Mouse (Mus musculus): ENCODE measurements around the gene Hectd4. TPM values are rescaled to one million over a fixed set of nuclear protein-coding genes. Genes with fewer than 3 reads are reported as not detected.

The Hectd4 gene
- polyA plus RNA-seq, 1 experiment from 2014 or later, result 5.9 TPM

- Histone ChIP-seq H3K36me3 (ENCODE audit: inconsistent target) (peaks cover 22% of the 10 kb centered on the region; the same call in 1 of the 2 replicates), H3K27ac (no peak overlapping the region), H3K4me3 (ENCODE audit: inconsistent target) (no peak overlapping the region), H3K79me2 (ENCODE audit: inconsistent target) (no peaks in the 10 kb centered on the region)
- WGBS (ENCODE audit: missing documents), result 94% methylated on average over 3 of the region's 3 CpGs
These were observed 41.8 kb downstream of the Hectd4 start for GRCm38 (mm10) chr5:121261806-121262205.

GRCm38 (mm10) chr5:121262415-121262814 is 42.4 kb downstream of the Hectd4 start:
- Histone ChIP-seq H3K79me2 (ENCODE audit: inconsistent target) (no peaks in the 10 kb centered on the region), H3K4me3 (ENCODE audit: inconsistent target) (no peak overlapping the region)
- 95% methylated on average over 8 of the region's 8 CpGs for WGBS (ENCODE audit: missing documents)

GRCm38 (mm10) chr5:121264593-121264992 is 44.6 kb downstream of the Hectd4 start:
- Histone ChIP-seq H3K27ac (no peak overlapping the region), H3K4me3 (ENCODE audit: inconsistent target) (no peak overlapping the region), H3K79me2 (ENCODE audit: inconsistent target) (no peaks in the 10 kb centered on the region), H3K36me3 (ENCODE audit: inconsistent target) (peaks cover 22% of the 10 kb centered on the region; the same call in 1 of the 2 replicates)
- WGBS (ENCODE audit: missing documents), result 69% methylated on average over 2 of the region's 2 CpGs

More at GRCm38 (mm10) chr5:121262415-121262814, 42.4 kb downstream of the Hectd4 start:
- H3K36me3 ChIP-seq (ENCODE audit: inconsistent target), result peaks cover 22% of the 10 kb centered on the region; the same call in 1 of the 2 replicates
- no peak overlapping the region for H3K27ac ChIP-seq

GRCm38 (mm10) chr5:121266741-121267382 is 46.8 kb downstream of the Hectd4 start:
- 97% methylated on average over 7 of the region's 7 CpGs for WGBS (ENCODE audit: missing documents)
- Histone ChIP-seq H3K4me3 (ENCODE audit: inconsistent target) (no peak overlapping the region), H3K79me2 (ENCODE audit: inconsistent target) (no peaks in the 10 kb centered on the region), H3K27ac (no peak overlapping the region), H3K36me3 (ENCODE audit: inconsistent target) (peaks cover 22% of the 10 kb centered on the region; the same call in 1 of the 2 replicates)

- Histone ChIP-seq H3K79me2 (ENCODE audit: inconsistent target) (no peaks in the 10 kb centered on the region), H3K27ac (no peak overlapping the region), H3K36me3 (ENCODE audit: inconsistent target) (peaks cover 20% of the 10 kb centered on the region; the same call in 1 of the 2 replicates), H3K4me3 (ENCODE audit: inconsistent target) (no peak overlapping the region)
- WGBS (ENCODE audit: missing documents), result 100% methylated on average over 7 of the region's 7 CpGs
These were observed 51.0 kb downstream of the Hectd4 start for GRCm38 (mm10) chr5:121271046-121271445.

GRCm38 (mm10) chr5:121276808-121277207 is 56.8 kb downstream of the Hectd4 start:
- 100% methylated on average over 1 of the region's 1 CpGs for WGBS (ENCODE audit: missing documents)
- no peak overlapping the region for H3K4me3 ChIP-seq (ENCODE audit: inconsistent target)
- peaks cover 18% of the 10 kb centered on the region; the same call in 1 of the 2 replicates for H3K36me3 ChIP-seq (ENCODE audit: inconsistent target)
- H3K79me2 ChIP-seq (ENCODE audit: inconsistent target), result no peaks in the 10 kb centered on the region
- no peak overlapping the region for H3K27ac ChIP-seq

- Histone ChIP-seq H3K36me3 (ENCODE audit: inconsistent target) (peaks cover 5% of the 10 kb centered on the region; the same call in 1 of the 2 replicates), H3K79me2 (ENCODE audit: inconsistent target) (no peaks in the 10 kb centered on the region), H3K27ac (no peak overlapping the region), H3K4me3 (ENCODE audit: inconsistent target) (no peak overlapping the region)
- 94% methylated on average over 4 of the region's 4 CpGs for WGBS (ENCODE audit: missing documents)
These were observed 60.4 kb downstream of the Hectd4 start for GRCm38 (mm10) chr5:121280456-121280855.

GRCm38 (mm10) chr5:121283051-121283450 is 63.0 kb downstream of the Hectd4 start:
- Histone ChIP-seq H3K27ac (no peak overlapping the region), H3K36me3 (ENCODE audit: inconsistent target) (peaks cover 13% of the 10 kb centered on the region; the same call in 1 of the 2 replicates), H3K4me3 (ENCODE audit: inconsistent target) (no peak overlapping the region), H3K79me2 (ENCODE audit: inconsistent target) (no peaks in the 10 kb centered on the region)
- WGBS (ENCODE audit: missing documents), result 77% methylated on average over 4 of the region's 9 CpGs

GRCm38 (mm10) chr5:121284816-121285215 is 64.8 kb downstream of the Hectd4 start:
- 79% methylated on average over 5 of the region's 5 CpGs for WGBS (ENCODE audit: missing documents)
- Histone ChIP-seq H3K27ac (peak overlapping the region; percentile 36), H3K36me3 (ENCODE audit: inconsistent target) (peaks cover 13% of the 10 kb centered on the region; the same call in 1 of the 2 replicates), H3K4me3 (ENCODE audit: inconsistent target) (no peak overlapping the region), H3K79me2 (ENCODE audit: inconsistent target) (no peaks in the 10 kb centered on the region)

- 100% methylated on average over 2 of the region's 2 CpGs for WGBS (ENCODE audit: missing documents)
- no peak overlapping the region for H3K4me3 ChIP-seq (ENCODE audit: inconsistent target)
- no peaks in the 10 kb centered on the region for H3K79me2 ChIP-seq (ENCODE audit: inconsistent target)
- peaks cover 29% of the 10 kb centered on the region; the same call in 1 of the 2 replicates for H3K36me3 ChIP-seq (ENCODE audit: inconsistent target)
- no peak overlapping the region for H3K27ac ChIP-seq
These were observed 67.2 kb downstream of the Hectd4 start for GRCm38 (mm10) chr5:121287213-121287612.

- Histone ChIP-seq H3K79me2 (ENCODE audit: inconsistent target) (no peaks in the 10 kb centered on the region), H3K36me3 (ENCODE audit: inconsistent target) (peaks cover 50% of the 10 kb centered on the region; the same call in 1 of the 2 replicates), H3K27ac (no peak overlapping the region), H3K4me3 (ENCODE audit: inconsistent target) (no peak overlapping the region)
- WGBS (ENCODE audit: missing documents), result 97% methylated on average over 3 of the region's 3 CpGs
These were observed 70.3 kb downstream of the Hectd4 start for GRCm38 (mm10) chr5:121290289-121290688.

GRCm38 (mm10) chr5:121292309-121293165 is 72.5 kb downstream of the Hectd4 start:
- no peaks in the 10 kb centered on the region for H3K79me2 ChIP-seq (ENCODE audit: inconsistent target)

GRCm38 (mm10) chr5:121305009-121305408 is 85.0 kb downstream of the Hectd4 start:
- Histone ChIP-seq H3K36me3 (ENCODE audit: inconsistent target) (peaks cover 76% of the 10 kb centered on the region), H3K27ac (no peak overlapping the region), H3K79me2 (ENCODE audit: inconsistent target) (no peaks in the 10 kb centered on the region), H3K4me3 (ENCODE audit: inconsistent target) (no peak overlapping the region)
- 94% methylated on average over 4 of the region's 7 CpGs for WGBS (ENCODE audit: missing documents)

More at GRCm38 (mm10) chr5:121292309-121293165, 72.5 kb downstream of the Hectd4 start:
- Histone ChIP-seq H3K27ac (no peak overlapping the region), H3K4me3 (ENCODE audit: inconsistent target) (no peak overlapping the region), H3K36me3 (ENCODE audit: inconsistent target) (peaks cover 59% of the 10 kb centered on the region)
- WGBS (ENCODE audit: missing documents), result 79% methylated on average over 16 of the region's 16 CpGs

GRCm38 (mm10) chr5:121307620-121308019 is 87.6 kb downstream of the Hectd4 start:
- Histone ChIP-seq H3K79me2 (ENCODE audit: inconsistent target) (no peaks in the 10 kb centered on the region), H3K27ac (no peak overlapping the region), H3K36me3 (ENCODE audit: inconsistent target) (peaks cover 81% of the 10 kb centered on the region), H3K4me3 (ENCODE audit: inconsistent target) (no peak overlapping the region)
- 94% methylated on average over 3 of the region's 3 CpGs for WGBS (ENCODE audit: missing documents)

- 47% methylated on average over 8 of the region's 8 CpGs for whole genome bisulfite sequencing (ENCODE audit: missing documents)
- H3K27ac ChIP-seq, result no peak overlapping the region
- H3K79me2 ChIP-seq (ENCODE audit: inconsistent target), result no peaks in the 10 kb centered on the region
- peaks cover 86% of the 10 kb centered on the region for H3K36me3 ChIP-seq (ENCODE audit: inconsistent target)
- no peak overlapping the region for H3K4me3 ChIP-seq (ENCODE audit: inconsistent target)
These were observed 91.6 kb downstream of the Hectd4 start for GRCm38 (mm10) chr5:121311576-121311975.

Data from macrophage (primary cell).